Mouse (Mus musculus) forebrain, embryonic 11.5 days (tissue): ENCODE results near the gene Ankrd27. TPM values are rescaled to one million over a fixed set of nuclear protein-coding genes. Genes with fewer than 3 reads are reported as not detected.

Experiments used
- ATAC-seq: fragments of 200-750 bp; cut with Nextera tagmentation; replicated peaks from 2 replicates; pipeline ENCODE4 v1.8.0; 2017; ENCODE audit warnings: moderate TSS enrichment; ENCODE audit not compliant: low FRiP score
- DNase-seq: peaks from one replicate; pipeline ENCODE4 v3.0.0-alpha.2; 2017; ENCODE audit warnings: low spot score
- H3K27ac ChIP-seq: fragments of 300-500 bp; sonication (generic); 2 replicates; pipeline ENCODE4 v1.5.1; 2014; ENCODE audit warnings: low read depth, low read length
- H3K27me3 ChIP-seq: fragments of 300-500 bp; sonication (generic); 2 replicates; pipeline ENCODE4 v1.6.1; 2014; ENCODE audit warnings: mild to moderate bottlenecking, low read length, mixed read lengths; ENCODE audit not compliant: control insufficient read depth, insufficient read depth
- H3K36me3 ChIP-seq: fragments of 300-500 bp; sonication (generic); 2 replicates; pipeline ENCODE4 v1.6.1; 2014; ENCODE audit warnings: mild to moderate bottlenecking, low read length, moderate library complexity, mixed read lengths; ENCODE audit not compliant: control insufficient read depth, insufficient read depth
- H3K4me1 ChIP-seq: fragments of 300-500 bp; sonication (generic); replicated peaks from 2 replicates; pipeline ENCODE4 v1.6.1; 2014; ENCODE audit warnings: low read length, mixed read lengths; ENCODE audit not compliant: control insufficient read depth, insufficient read depth
- H3K4me2 ChIP-seq: fragments of 300-500 bp; sonication (generic); 2 replicates; pipeline ENCODE4 v1.6.1; 2014; ENCODE audit warnings: low read depth, mild to moderate bottlenecking, low read length, moderate library complexity, mixed read lengths; ENCODE audit not compliant: severe bottlenecking
- H3K4me3 ChIP-seq: fragments of 300-500 bp; sonication (generic); 2 replicates; pipeline ENCODE4 v1.5.1; 2014; ENCODE audit warnings: low read depth, low read length
- H3K9ac ChIP-seq: fragments of 300-500 bp; sonication (generic); 2 replicates; pipeline ENCODE4 v1.6.1; 2014; ENCODE audit warnings: low read length
- H3K9me3 ChIP-seq: fragments of 300-500 bp; sonication (generic); 2 replicates; pipeline ENCODE4 v1.6.1; 2016; ENCODE audit warnings: low read length, mixed read lengths; ENCODE audit not compliant: control insufficient read depth
- WGBS: fragments of 180-500 bp; shearing (Covaris S2); extraction: QIAGEN DNeasy Blood & Tissue Kit; methylation state at CpG from one replicate; pipeline ENCODE4 v1.1.7; 2014; 5-methylcytosine and 5-hydroxymethylcytosine counted together
- polyA plus RNA-seq: library from polyadenylated mRNA; unstranded; fragments of >200 nt; fragmentation: Nextera tagmentation; extraction: Ambion mirVana; gene quantifications from 2 replicates; pipeline ENCODE4 v1.2.1, GENCODE M21; 2014

Gene Ankrd27
- polyA plus RNA-seq, 1 experiment from 2014 or later: 30.5 TPM

- DNase-seq (no peak), ATAC-seq (no peak)
- 78% methylated on average over 5 of the region's 5 CpGs for WGBS
- H3K27ac ChIP-seq: no peak overlapping the region
- H3K27me3 ChIP-seq: peaks cover 25% of the 10 kb centered on the region
- no peak overlapping the region for H3K4me2 ChIP-seq
- no peak overlapping the region for H3K9ac ChIP-seq
- H3K9me3 ChIP-seq: no peaks in the 10 kb centered on the region
- peaks cover 15% of the 10 kb centered on the region; the same call in 1 of the 2 replicates for H3K4me1 ChIP-seq
- H3K36me3 ChIP-seq: no peaks in the 10 kb centered on the region
- no peak overlapping the region for H3K4me3 ChIP-seq
Measured at GRCm38 (mm10) chr7:35587728-35588127, 1.7 kb downstream of the Ankrd27 start.

GRCm38 (mm10) chr7:35588680-35589428 lies 2.8 kb downstream of the Ankrd27 start:
- H3K9me3 ChIP-seq: no peaks in the 10 kb centered on the region
- no peak overlapping the region for H3K4me2 ChIP-seq
- no peak overlapping the region for H3K27ac ChIP-seq
- no peak for ATAC-seq
- H3K36me3 ChIP-seq: no peaks in the 10 kb centered on the region
- no peak overlapping the region for H3K4me3 ChIP-seq
- DNase-seq: no peak
- peaks cover 12% of the 10 kb centered on the region; the same call in 1 of the 2 replicates for H3K4me1 ChIP-seq
- peaks cover 14% of the 10 kb centered on the region for H3K27me3 ChIP-seq
- no peak overlapping the region for H3K9ac ChIP-seq
- WGBS: 93% methylated on average over 9 of the region's 9 CpGs

GRCm38 (mm10) chr7:35589485-35589884 lies 3.4 kb downstream of the Ankrd27 start:
- peaks cover 8% of the 10 kb centered on the region for H3K27me3 ChIP-seq
- no peaks in the 10 kb centered on the region for H3K36me3 ChIP-seq
- H3K4me1 ChIP-seq: peaks cover 7% of the 10 kb centered on the region; the same call in 1 of the 2 replicates
- 82% methylated on average over 7 of the region's 7 CpGs for WGBS
- H3K27ac ChIP-seq: no peak overlapping the region
- no peak overlapping the region for H3K9ac ChIP-seq
- ATAC-seq (no peak), DNase-seq (no peak)
- no peaks in the 10 kb centered on the region for H3K9me3 ChIP-seq
- no peak overlapping the region for H3K4me3 ChIP-seq
- H3K4me2 ChIP-seq: no peak overlapping the region

GRCm38 (mm10) chr7:35590731-35591191 lies 4.7 kb downstream of the Ankrd27 start:
- no peak for DNase-seq
- no peak for ATAC-seq
- WGBS: 92% methylated on average over 10 of the region's 10 CpGs

GRCm38 (mm10) chr7:35594311-35594710 lies 8.3 kb downstream of the Ankrd27 start:
- H3K27me3 ChIP-seq: no peaks in the 10 kb centered on the region
- no peak overlapping the region for H3K27ac ChIP-seq
- H3K9ac ChIP-seq: no peak overlapping the region
- no peak overlapping the region for H3K4me2 ChIP-seq
- 87% methylated on average over 5 of the region's 5 CpGs for WGBS
- no peak for DNase-seq
- no peaks in the 10 kb centered on the region for H3K9me3 ChIP-seq
- H3K36me3 ChIP-seq: no peaks in the 10 kb centered on the region
- ATAC-seq: no peak
- no peaks in the 10 kb centered on the region for H3K4me1 ChIP-seq
- H3K4me3 ChIP-seq: no peak overlapping the region

More at GRCm38 (mm10) chr7:35590731-35591191, 4.7 kb downstream of the Ankrd27 start:
- Histone ChIP-seq H3K36me3 (no peaks in the 10 kb centered on the region), H3K9ac (no peak overlapping the region), H3K4me1 (peaks cover 5% of the 10 kb centered on the region; the same call in 1 of the 2 replicates), H3K27me3 (no peaks in the 10 kb centered on the region), H3K4me3 (no peak overlapping the region), H3K27ac (no peak overlapping the region), H3K9me3 (no peaks in the 10 kb centered on the region), H3K4me2 (no peak overlapping the region)

GRCm38 (mm10) chr7:35599492-35599891 lies 13.4 kb downstream of the Ankrd27 start:
- no peak for ATAC-seq
- no peak overlapping the region for H3K4me2 ChIP-seq
- H3K4me3 ChIP-seq: no peak overlapping the region
- H3K9me3 ChIP-seq: no peaks in the 10 kb centered on the region
- peaks cover 7% of the 10 kb centered on the region; the same call in 1 of the 2 replicates for H3K36me3 ChIP-seq
- DNase-seq: no peak
- 95% methylated on average over 9 of the region's 9 CpGs for WGBS
- no peaks in the 10 kb centered on the region for H3K4me1 ChIP-seq
- no peaks in the 10 kb centered on the region for H3K27me3 ChIP-seq
- no peak overlapping the region for H3K27ac ChIP-seq
- no peak overlapping the region for H3K9ac ChIP-seq

GRCm38 (mm10) chr7:35600031-35600430 lies 14.0 kb downstream of the Ankrd27 start:
- Histone ChIP-seq H3K4me1 (no peaks in the 10 kb centered on the region), H3K4me2 (no peak overlapping the region), H3K9me3 (no peaks in the 10 kb centered on the region), H3K27ac (no peak overlapping the region), H3K27me3 (no peaks in the 10 kb centered on the region), H3K36me3 (peaks cover 7% of the 10 kb centered on the region; the same call in 1 of the 2 replicates), H3K9ac (no peak overlapping the region), H3K4me3 (no peak overlapping the region)
- 92% methylated on average over 10 of the region's 10 CpGs for WGBS
- no peak for ATAC-seq
- DNase-seq: no peak

GRCm38 (mm10) chr7:35601106-35601505 lies 15.1 kb downstream of the Ankrd27 start:
- Histone ChIP-seq H3K27me3 (no peaks in the 10 kb centered on the region), H3K36me3 (peaks cover 7% of the 10 kb centered on the region; the same call in 1 of the 2 replicates)
- no peak for DNase-seq

GRCm38 (mm10) chr7:35602766-35603165 lies 16.7 kb downstream of the Ankrd27 start:
- ATAC-seq (no peak), DNase-seq (no peak)
- no peak overlapping the region for H3K27ac ChIP-seq
- no peak overlapping the region for H3K4me2 ChIP-seq
- WGBS: 92% methylated on average over 5 of the region's 5 CpGs
- peaks cover 7% of the 10 kb centered on the region; the same call in 1 of the 2 replicates for H3K36me3 ChIP-seq
- H3K4me3 ChIP-seq: no peak overlapping the region
- no peaks in the 10 kb centered on the region for H3K27me3 ChIP-seq
- H3K9me3 ChIP-seq: no peaks in the 10 kb centered on the region
- no peak overlapping the region for H3K9ac ChIP-seq
- H3K4me1 ChIP-seq: no peaks in the 10 kb centered on the region

More at GRCm38 (mm10) chr7:35601106-35601505, 15.1 kb downstream of the Ankrd27 start:
- no peak overlapping the region for H3K4me3 ChIP-seq
- H3K27ac ChIP-seq: no peak overlapping the region
- no peak overlapping the region for H3K4me2 ChIP-seq
- no peak for ATAC-seq
- no peaks in the 10 kb centered on the region for H3K9me3 ChIP-seq
- no peak overlapping the region for H3K9ac ChIP-seq
- 97% methylated on average over 6 of the region's 6 CpGs for WGBS
- H3K4me1 ChIP-seq: no peaks in the 10 kb centered on the region
